Mouse (Mus musculus): ENCODE measurements at regions not wholly inside any gene's neighbourhood (a gene's known extent, or its start where the extent isn't known, plus 50 kb on each side); places are given as distances from the start of the nearest gene placed in this dataset.
A peak's percentile ranks its signal among the peaks of the same experiment; 100 is the strongest.

GRCm38 (mm10) chr2:168842261-168842740, 74.6 kb upstream of the Sall4 start:
- 7% methylated on average over 15 of the region's 15 CpGs for WGBS (ENCODE audit: insufficient replicate concordance)
- no peaks in the 10 kb centered on the region for H3K36me3 ChIP-seq (replicated peaks; ENCODE audit: control insufficient read depth, insufficient read depth, low read depth)
- H3K4me3 ChIP-seq (ENCODE audit: insufficient read depth in 1 of 2, low read depth in 2 of 2, low read length in 2 of 2) = no peak overlapping the region
- TF ChIP-seq CTCF (IDR thresholded peaks at IDR 0.05; ENCODE audit: low read depth) = peak; percentile 44
- TF ChIP-seq EP300 (IDR thresholded peaks at IDR 0.05; ENCODE audit: low read depth) = no peak
- H3K9ac ChIP-seq (replicated peaks) = no peak overlapping the region
- ATAC-seq (ENCODE audit: insufficient read depth) = no peak
- peaks cover 0 to 5% of the 10 kb centered on the region in 2 experiments; a peak in 2 of 4 replicates for H3K4me1 ChIP-seq (replicated peaks; ENCODE audit: control insufficient read depth in 2 of 2, insufficient read depth in 2 of 2, low read length in 1 of 2)
- H3K4me2 ChIP-seq (ENCODE audit: low read depth) = no peak overlapping the region; the same call in 1 of the 2 replicates
- DNase-seq (ENCODE audit: low read depth in 3 of 3, low spot score in 3 of 3) = no peak
- H3K27me3 ChIP-seq (ENCODE audit: control insufficient read depth, insufficient read depth, low read length) = peaks cover 39% of the 10 kb centered on the region
- H3K27ac ChIP-seq = no peak overlapping the region
- H3K9me3 ChIP-seq (ENCODE audit: control insufficient read depth, low read length) = no peaks in the 10 kb centered on the region

GRCm38 (mm10) chr2:168841713-168842045, 73.9 kb upstream of the Sall4 start:
- H3K9ac ChIP-seq (replicated peaks) = no peak overlapping the region
- no peak overlapping the region for H3K27ac ChIP-seq
- H3K4me1 ChIP-seq (replicated peaks; ENCODE audit: control insufficient read depth in 2 of 2, insufficient read depth in 2 of 2, low read length in 1 of 2) = peaks cover 0 to 5% of the 10 kb centered on the region in 2 experiments; a peak in 2 of 4 replicates
- 1% methylated on average over 11 of the region's 11 CpGs for WGBS (ENCODE audit: insufficient replicate concordance)
- H3K9me3 ChIP-seq (ENCODE audit: control insufficient read depth, low read length) = no peaks in the 10 kb centered on the region
- ATAC-seq (ENCODE audit: insufficient read depth) = no peak
- no peak for DNase-seq (ENCODE audit: low read depth in 3 of 3, low spot score in 3 of 3)
- peaks cover 39% of the 10 kb centered on the region for H3K27me3 ChIP-seq (ENCODE audit: control insufficient read depth, insufficient read depth, low read length)
- no peak for TF ChIP-seq CTCF (IDR thresholded peaks at IDR 0.05; ENCODE audit: low read depth)
- no peak for TF ChIP-seq EP300 (IDR thresholded peaks at IDR 0.05; ENCODE audit: low read depth)
- H3K4me3 ChIP-seq (ENCODE audit: insufficient read depth in 1 of 2, low read depth in 2 of 2, low read length in 2 of 2) = no peak overlapping the region
- H3K4me2 ChIP-seq (ENCODE audit: low read depth) = no peak overlapping the region; the same call in 1 of the 2 replicates
- H3K36me3 ChIP-seq (replicated peaks; ENCODE audit: control insufficient read depth, insufficient read depth, low read depth) = no peaks in the 10 kb centered on the region

- Histone ChIP-seq H3K9me3 (ENCODE audit: control insufficient read depth, low read length) (no peaks in the 10 kb centered on the region), H3K36me3 (replicated peaks; ENCODE audit: control insufficient read depth, insufficient read depth, low read depth) (no peaks in the 10 kb centered on the region), H3K27ac (no peak overlapping the region), H3K4me3 (ENCODE audit: insufficient read depth in 1 of 2, low read depth in 2 of 2, low read length in 2 of 2) (no peak overlapping the region), H3K4me2 (ENCODE audit: low read depth) (no peak overlapping the region; the same call in 1 of the 2 replicates), H3K27me3 (ENCODE audit: control insufficient read depth, insufficient read depth, low read length) (peaks cover 39% of the 10 kb centered on the region), H3K4me1 (replicated peaks; ENCODE audit: control insufficient read depth in 2 of 2, insufficient read depth in 2 of 2, low read length in 1 of 2) (peaks cover 0 to 5% of the 10 kb centered on the region in 2 experiments; a peak in 2 of 4 replicates), H3K9ac (replicated peaks) (no peak overlapping the region)
- no peak for ATAC-seq (ENCODE audit: insufficient read depth)
- DNase-seq (ENCODE audit: low read depth in 3 of 3, low spot score in 3 of 3) = no peak
- WGBS (ENCODE audit: insufficient replicate concordance) = 6% methylated on average over 19 of the region's 19 CpGs
- TF ChIP-seq EP300 (IDR thresholded peaks at IDR 0.05; ENCODE audit: low read depth) = no peak
- TF ChIP-seq CTCF (IDR thresholded peaks at IDR 0.05; ENCODE audit: low read depth) = no peak
These were observed 73.3 kb upstream of the Sall4 start for GRCm38 (mm10) chr2:168840853-168841712.

GRCm38 (mm10) chr2:168839811-168840655, 72.3 kb upstream of the Sall4 start:
- H3K9me3 ChIP-seq (ENCODE audit: control insufficient read depth, low read length) = no peaks in the 10 kb centered on the region
- no peaks in the 10 kb centered on the region for H3K36me3 ChIP-seq (replicated peaks; ENCODE audit: control insufficient read depth, insufficient read depth, low read depth)
- H3K4me3 ChIP-seq (ENCODE audit: insufficient read depth in 1 of 2, low read depth in 2 of 2, low read length in 2 of 2) = peak overlapping the region in 1 of 2 experiments; percentile 11; a peak in 3 of 4 replicates
- H3K9ac ChIP-seq (replicated peaks) = no peak overlapping the region
- no peak overlapping the region for H3K27ac ChIP-seq
- peaks cover 0 to 5% of the 10 kb centered on the region in 2 experiments; a peak in 2 of 4 replicates for H3K4me1 ChIP-seq (replicated peaks; ENCODE audit: control insufficient read depth in 2 of 2, insufficient read depth in 2 of 2, low read length in 1 of 2)
- H3K4me2 ChIP-seq (ENCODE audit: low read depth) = peak overlapping the region; percentile 51
- DNase-seq (ENCODE audit: low read depth in 3 of 3, low spot score in 3 of 3) (no peak), ATAC-seq (ENCODE audit: insufficient read depth) (no peak)
- 3% methylated on average over 24 of the region's 24 CpGs for WGBS (ENCODE audit: insufficient replicate concordance)
- TF ChIP-seq EP300 (IDR thresholded peaks at IDR 0.05; ENCODE audit: low read depth) = no peak
- no peak for TF ChIP-seq CTCF (IDR thresholded peaks at IDR 0.05; ENCODE audit: low read depth)
- H3K27me3 ChIP-seq (ENCODE audit: control insufficient read depth, insufficient read depth, low read length) = peaks cover 39% of the 10 kb centered on the region
